Mouse (Mus musculus): Measurements from ENCODE around the gene Arg2.

- TF ChIP-seq POLR2A (IDR thresholded peaks at IDR 0.05; ENCODE audit: control insufficient read depth, extremely low read depth, insufficient read depth, low read length, poor library complexity) = no peak
- TF ChIP-seq CTCF (IDR thresholded peaks at IDR 0.05; ENCODE audit: borderline replicate concordance, control insufficient read depth, extremely low read depth, insufficient read depth, low read length, poor library complexity) = no peak
Measured at GRCm38 (mm10) chr12:79162876-79163275, 32.3 kb downstream of the Arg2 start.

Measured in thymus, adult 2 months (tissue).